Mouse (Mus musculus): ENCODE measurements at regions not wholly inside any gene's neighbourhood (a gene's known extent, or its start where the extent isn't known, plus 50 kb on each side); places are given as distances from the start of the nearest gene placed in this dataset.

DNA sequence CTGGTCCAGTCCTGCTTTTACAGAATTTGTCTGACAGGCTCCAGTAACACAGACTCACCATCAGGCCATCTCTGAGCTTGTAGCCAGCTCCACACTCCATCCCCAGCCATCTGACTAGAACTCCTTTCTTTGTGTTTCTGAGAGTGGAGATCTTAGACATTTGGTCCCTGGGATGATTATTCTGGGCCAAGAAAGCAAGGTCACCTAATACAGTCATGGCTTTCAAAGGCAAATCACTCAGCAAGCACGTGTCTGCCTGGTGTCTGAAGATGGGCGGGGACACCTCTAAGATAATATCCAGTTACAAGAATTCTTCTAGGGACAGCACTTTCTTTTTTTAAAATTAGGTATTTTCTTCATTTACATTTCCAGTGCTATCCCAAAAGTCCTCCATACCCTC lies 198.1 kb upstream of the Epha4 start:
- TF ChIP-seq POLR2A (IDR thresholded peaks at IDR 0.05; ENCODE audit: low read depth, low read length) = no peak
- TF ChIP-seq CTCF (IDR thresholded peaks at IDR 0.05; ENCODE audit: extremely low read depth, insufficient read length, insufficient replicate concordance, low read depth, low read length) = no peak
- WGBS = 54% methylated on average over 2 of the region's 2 CpGs

DNA sequence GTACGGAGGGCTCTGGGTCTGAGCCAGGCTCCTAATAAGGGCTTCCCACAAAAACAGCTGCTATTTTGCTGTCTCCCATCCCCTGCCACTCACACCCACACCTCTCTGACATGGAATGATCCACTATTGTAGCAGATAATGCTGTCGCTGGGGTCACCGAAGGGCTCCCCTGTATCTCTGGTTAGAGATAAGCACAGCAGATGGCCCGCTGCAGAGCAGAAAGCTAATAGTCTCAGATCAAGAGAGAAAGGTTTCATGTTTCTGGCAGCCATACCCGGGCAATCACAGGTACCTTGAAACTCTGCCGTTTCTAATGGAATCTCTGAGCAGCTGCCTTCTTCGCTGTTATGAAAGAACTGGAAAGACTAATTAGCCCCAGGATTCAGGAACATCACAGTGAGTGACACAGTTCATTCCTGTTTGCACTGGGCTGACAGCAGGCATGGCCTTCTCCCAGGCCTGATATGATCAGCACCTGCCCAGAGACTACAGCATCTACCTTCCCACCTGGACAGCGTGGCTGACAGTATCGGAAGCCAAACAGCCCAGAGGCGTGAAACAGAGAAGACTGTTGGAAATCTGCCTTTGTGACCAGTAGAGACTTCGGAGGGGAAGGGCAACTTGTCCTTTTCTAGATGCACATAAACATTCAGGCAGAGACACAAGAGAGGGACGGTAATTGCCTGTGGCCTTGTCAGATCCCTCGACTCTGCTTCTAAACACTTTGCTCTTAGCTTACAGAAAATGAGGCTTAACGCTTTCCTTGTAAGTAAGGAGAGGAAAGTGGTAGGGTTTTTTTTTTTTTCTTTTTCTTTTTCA lies 193.5 kb upstream of the Epha4 start:
- Histone ChIP-seq H3K4me3 (ENCODE audit: low read depth, low read length) (no peak overlapping the region), H3K36me3 (ENCODE audit: control insufficient read depth, insufficient read depth, low read length) (no peaks in the 10 kb centered on the region), H3K4me1 (ENCODE audit: control insufficient read depth, insufficient read depth, insufficient read length, low read length) (no peaks in the 10 kb centered on the region), H3K27me3 (ENCODE audit: control insufficient read depth, insufficient read depth, low read length) (no peaks in the 10 kb centered on the region; the same call in 1 of the 2 replicates), H3K27ac (ENCODE audit: insufficient read depth, low read depth, low read length) (no peak overlapping the region)
- 26% methylated on average over 14 of the region's 14 CpGs for WGBS
- TF ChIP-seq POLR2A (IDR thresholded peaks at IDR 0.05; ENCODE audit: low read depth, low read length) = no peak
- no peak for TF ChIP-seq CTCF (IDR thresholded peaks at IDR 0.05; ENCODE audit: extremely low read depth, insufficient read length, insufficient replicate concordance, low read depth, low read length)

More for the DNA sequence above, 198.1 kb upstream of the Epha4 start:
- H3K36me3 ChIP-seq (ENCODE audit: control insufficient read depth, insufficient read depth, low read length) = no peaks in the 10 kb centered on the region
- H3K27ac ChIP-seq (ENCODE audit: insufficient read depth, low read depth, low read length) = no peak overlapping the region
- no peak overlapping the region for H3K4me3 ChIP-seq (ENCODE audit: low read depth, low read length)
- H3K4me1 ChIP-seq (ENCODE audit: control insufficient read depth, insufficient read depth, insufficient read length, low read length) = no peaks in the 10 kb centered on the region
- H3K27me3 ChIP-seq (ENCODE audit: control insufficient read depth, insufficient read depth, low read length) = no peaks in the 10 kb centered on the region; the same call in 1 of the 2 replicates

DNA sequence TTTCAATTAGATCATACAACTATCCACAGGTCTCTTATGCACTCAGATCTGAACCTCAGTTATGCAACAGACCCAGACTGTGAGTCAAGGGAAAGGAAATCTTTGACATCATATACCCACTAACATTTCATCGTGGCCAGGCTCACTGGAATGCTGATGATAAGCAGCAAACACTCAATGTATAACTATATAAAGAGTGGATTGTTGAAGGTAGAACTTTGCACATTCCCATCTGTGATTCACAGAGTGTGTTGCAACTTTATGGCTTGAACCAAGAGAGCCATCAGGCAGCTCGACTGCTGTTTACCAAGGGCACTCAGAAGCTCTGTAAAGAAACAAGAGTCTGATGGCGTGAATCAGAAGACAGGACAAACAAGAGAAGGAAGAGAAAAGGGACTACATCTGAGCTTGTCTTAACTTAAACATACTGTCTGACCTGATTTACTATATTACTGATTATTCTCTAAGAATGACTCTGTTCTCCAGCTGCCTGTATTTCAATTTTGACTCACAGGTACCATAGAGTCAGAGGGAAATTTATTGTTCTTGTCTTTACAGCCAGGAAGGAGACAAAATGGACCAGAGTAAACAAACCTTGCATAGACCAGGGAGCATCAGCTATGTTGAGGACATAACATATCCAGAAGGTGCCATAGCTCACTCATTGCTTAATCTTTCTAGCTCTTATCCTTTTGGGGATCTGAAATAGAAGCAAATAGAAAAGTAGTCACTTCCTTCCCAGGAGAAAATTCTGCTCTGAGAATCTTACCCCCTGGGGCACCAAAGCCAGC lies 180.5 kb upstream of the Epha4 start:
- Histone ChIP-seq H3K4me3 (ENCODE audit: low read depth, low read length) (no peak overlapping the region), H3K27me3 (ENCODE audit: control insufficient read depth, insufficient read depth, low read length) (no peaks in the 10 kb centered on the region), H3K36me3 (ENCODE audit: control insufficient read depth, insufficient read depth, low read length) (no peaks in the 10 kb centered on the region), H3K27ac (ENCODE audit: insufficient read depth, low read depth, low read length) (no peak overlapping the region), H3K4me1 (ENCODE audit: control insufficient read depth, insufficient read depth, insufficient read length, low read length) (no peaks in the 10 kb centered on the region)
- no peak for TF ChIP-seq POLR2A (IDR thresholded peaks at IDR 0.05; ENCODE audit: low read depth, low read length)
- TF ChIP-seq CTCF (IDR thresholded peaks at IDR 0.05; ENCODE audit: extremely low read depth, insufficient read length, insufficient replicate concordance, low read depth, low read length) = no peak
- 16% methylated on average over 3 of the region's 3 CpGs for WGBS

DNA sequence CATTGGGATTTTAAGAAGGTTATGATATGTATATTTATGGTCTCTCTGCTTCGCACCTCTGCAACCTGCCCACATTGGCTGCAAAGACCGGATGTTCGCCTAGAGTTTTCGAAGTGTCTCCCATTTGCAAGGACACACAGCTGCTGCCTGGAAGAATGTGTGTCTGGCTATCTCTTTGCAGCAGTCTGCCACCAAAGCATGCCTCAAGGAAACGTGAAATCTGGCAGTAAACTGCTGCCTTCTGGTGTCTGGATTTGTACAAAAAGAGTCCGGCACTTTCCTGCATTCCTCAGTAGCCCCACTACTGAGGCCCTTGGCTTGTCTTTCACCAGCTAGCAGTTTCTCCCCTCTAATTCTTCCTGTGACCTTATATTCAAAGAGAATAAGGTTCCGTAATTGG lies 148.5 kb upstream of the Epha4 start:
- no peak overlapping the region for H3K27ac ChIP-seq (ENCODE audit: insufficient read depth, low read depth, low read length)
- no peaks in the 10 kb centered on the region for H3K4me1 ChIP-seq (ENCODE audit: control insufficient read depth, insufficient read depth, insufficient read length, low read length)
- no peak for TF ChIP-seq POLR2A (IDR thresholded peaks at IDR 0.05; ENCODE audit: low read depth, low read length)
- no peak for TF ChIP-seq CTCF (IDR thresholded peaks at IDR 0.05; ENCODE audit: extremely low read depth, insufficient read length, insufficient replicate concordance, low read depth, low read length)
- no peaks in the 10 kb centered on the region for H3K36me3 ChIP-seq (ENCODE audit: control insufficient read depth, insufficient read depth, low read length)
- WGBS = 84% methylated on average over 7 of the region's 7 CpGs
- H3K27me3 ChIP-seq (ENCODE audit: control insufficient read depth, insufficient read depth, low read length) = no peaks in the 10 kb centered on the region
- H3K4me3 ChIP-seq (ENCODE audit: low read depth, low read length) = no peak overlapping the region

DNA sequence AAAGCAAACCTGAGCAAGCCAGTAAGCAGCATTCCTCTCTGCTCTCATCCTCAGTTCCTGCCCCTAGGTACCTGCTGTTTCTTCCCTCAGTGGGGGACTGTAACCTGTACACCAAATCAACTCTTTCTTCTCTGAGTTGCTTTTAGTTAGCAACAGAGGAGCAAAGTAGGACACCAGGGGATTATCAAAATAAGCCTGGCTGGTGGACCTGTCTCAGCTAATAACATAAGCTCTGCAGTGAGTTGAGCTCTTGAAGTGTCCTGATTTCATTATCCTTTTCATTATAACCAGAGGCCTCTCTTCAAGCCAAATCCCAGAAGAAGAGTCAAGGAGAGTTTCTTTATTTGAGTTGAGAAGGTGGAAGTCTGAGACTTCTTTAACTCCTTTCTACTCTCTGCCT lies 145.5 kb upstream of the Epha4 start:
- no peak overlapping the region for H3K27ac ChIP-seq (ENCODE audit: insufficient read depth, low read depth, low read length)
- no peaks in the 10 kb centered on the region for H3K27me3 ChIP-seq (ENCODE audit: control insufficient read depth, insufficient read depth, low read length)
- TF ChIP-seq POLR2A (IDR thresholded peaks at IDR 0.05; ENCODE audit: low read depth, low read length) = no peak
- no peak for TF ChIP-seq CTCF (IDR thresholded peaks at IDR 0.05; ENCODE audit: extremely low read depth, insufficient read length, insufficient replicate concordance, low read depth, low read length)
- H3K4me3 ChIP-seq (ENCODE audit: low read depth, low read length) = no peak overlapping the region
- no peaks in the 10 kb centered on the region for H3K4me1 ChIP-seq (ENCODE audit: control insufficient read depth, insufficient read depth, insufficient read length, low read length)
- no peaks in the 10 kb centered on the region for H3K36me3 ChIP-seq (ENCODE audit: control insufficient read depth, insufficient read depth, low read length)

DNA sequence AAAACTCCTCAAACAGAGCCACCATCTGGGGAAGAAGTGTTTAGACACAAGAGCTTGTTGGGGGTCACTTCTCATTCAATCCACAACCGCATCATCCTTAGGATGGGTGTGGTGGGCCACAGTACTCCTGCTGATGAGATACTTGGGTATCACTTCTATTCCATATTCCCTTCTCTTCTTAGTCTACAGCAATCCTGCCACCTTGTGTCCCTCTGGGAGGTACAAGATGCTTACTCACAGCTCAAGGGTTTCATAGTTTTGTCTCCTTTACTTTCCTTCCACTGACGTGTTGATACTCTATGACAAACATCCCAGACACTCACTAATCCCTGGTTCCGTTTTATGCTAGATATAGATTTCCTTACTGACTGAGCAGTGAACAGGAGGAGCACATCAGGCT lies 122.1 kb upstream of the Epha4 start:
- 76% methylated on average over 3 of the region's 3 CpGs for WGBS
- H3K36me3 ChIP-seq (ENCODE audit: control insufficient read depth, insufficient read depth, low read length) = no peaks in the 10 kb centered on the region
- TF ChIP-seq CTCF (IDR thresholded peaks at IDR 0.05; ENCODE audit: extremely low read depth, insufficient read length, insufficient replicate concordance, low read depth, low read length) = no peak
- TF ChIP-seq POLR2A (IDR thresholded peaks at IDR 0.05; ENCODE audit: low read depth, low read length) = no peak
- H3K4me3 ChIP-seq (ENCODE audit: low read depth, low read length) = no peak overlapping the region
- H3K27ac ChIP-seq (ENCODE audit: insufficient read depth, low read depth, low read length) = no peak overlapping the region
- no peaks in the 10 kb centered on the region for H3K4me1 ChIP-seq (ENCODE audit: control insufficient read depth, insufficient read depth, insufficient read length, low read length)
- no peaks in the 10 kb centered on the region for H3K27me3 ChIP-seq (ENCODE audit: control insufficient read depth, insufficient read depth, low read length)
